Mouse (Mus musculus) left cerebral cortex, adult 2 months (tissue): ENCODE data around the gene Racgap1. TPM values are rescaled to one million over a fixed set of nuclear protein-coding genes. Genes with fewer than 3 reads are reported as not detected.

ENCODE experiments used
- DNase-seq, 2 experiments: peaks; one replicate each; pipeline ENCODE4 v3.0.0; 2021 to 2022; ENCODE audit warnings: low spot score in 2 of 2, mixed read lengths in 1 of 2; ENCODE audit errors: extremely low spot score in 1 of 2
- H3K27ac ChIP-seq: fragments of 200-600 bp; 2 replicates; pipeline ENCODE4 v1.8.1; 2022
- H3K4me3 ChIP-seq: fragments of 200-600 bp; 2 replicates; pipeline ENCODE4 v1.8.1; 2022
- CTCF ChIP-seq: fragments of 200-600 bp; IDR thresholded peaks from 2 replicates; pipeline ENCODE4 v1.8.1; 2022; ENCODE audit warnings: antibody characterized with exemption, mild to moderate bottlenecking, moderate library complexity
- intact Hi-C: fragments of 180-260 bp; cut with DNase I; formaldehyde crosslinking; loops from one replicate; pipeline ENCODE4 v1.15.1; 2025
- total RNA-seq, 2 experiments: library from RNA; stranded (reverse); gene quantifications; 2 replicates each; pipeline ENCODE4 v1.2.3; 2021

Racgap1 gene
- total RNA-seq, 2 experiments from 2014 or later: 8.0 to 10.6 TPM

GRCm38 (mm10) chr15:99663964-99664599, 12.6 kb upstream of the Racgap1 start:
- DNase-seq: no peak
- Histone ChIP-seq H3K27ac (peak overlapping the region; percentile 83), H3K4me3 (peak overlapping the region; percentile 48)
- intact Hi-C loops: no loop called here
- no peak for TF ChIP-seq CTCF

- TF ChIP-seq CTCF: no peak
- no peak overlapping the region for H3K27ac ChIP-seq
- intact Hi-C loops: no loop called here
- no peak overlapping the region for H3K4me3 ChIP-seq
- no peak for DNase-seq
Observed at GRCm38 (mm10) chr15:99662371-99662770, 10.9 kb upstream of the Racgap1 start.

DNA sequence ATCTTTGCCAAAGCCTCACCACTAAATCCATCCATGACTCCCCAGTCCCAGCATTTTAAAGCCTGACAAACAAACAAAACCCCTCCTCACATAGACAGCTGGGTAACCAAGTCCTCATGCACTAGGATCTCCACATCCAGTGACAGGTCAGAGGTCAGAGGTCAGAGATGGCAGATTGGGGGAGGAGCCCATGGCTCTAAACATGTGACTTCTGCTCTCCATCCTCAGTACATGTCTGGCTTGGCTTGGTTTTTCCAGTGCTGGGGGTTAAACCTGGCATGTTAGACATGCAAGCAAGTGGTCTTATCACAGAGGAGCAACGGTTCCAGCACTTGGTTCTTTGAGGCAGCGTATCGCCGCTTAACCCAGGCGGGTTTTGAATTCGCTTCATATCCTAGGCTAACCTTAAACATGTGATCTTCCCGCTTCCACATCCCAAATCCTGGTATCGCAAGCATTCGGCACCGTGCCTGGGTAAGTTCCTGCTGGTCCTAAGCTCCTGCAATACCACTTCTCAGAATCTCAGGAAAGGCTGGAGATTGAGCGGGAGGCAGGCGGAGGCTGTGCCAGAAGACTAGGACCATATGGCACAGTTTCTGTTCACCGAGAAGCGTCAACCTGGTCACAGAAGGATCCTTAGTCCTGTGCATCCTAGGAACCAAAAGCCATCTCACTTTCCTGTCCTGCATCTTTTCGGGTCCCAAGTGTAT, 9.8 kb upstream of the Racgap1 start:
- TF ChIP-seq CTCF: no peak
- DNase-seq: no peak
- intact Hi-C loops: no loop called here
- Histone ChIP-seq H3K27ac (no peak overlapping the region), H3K4me3 (no peak overlapping the region)

DNA sequence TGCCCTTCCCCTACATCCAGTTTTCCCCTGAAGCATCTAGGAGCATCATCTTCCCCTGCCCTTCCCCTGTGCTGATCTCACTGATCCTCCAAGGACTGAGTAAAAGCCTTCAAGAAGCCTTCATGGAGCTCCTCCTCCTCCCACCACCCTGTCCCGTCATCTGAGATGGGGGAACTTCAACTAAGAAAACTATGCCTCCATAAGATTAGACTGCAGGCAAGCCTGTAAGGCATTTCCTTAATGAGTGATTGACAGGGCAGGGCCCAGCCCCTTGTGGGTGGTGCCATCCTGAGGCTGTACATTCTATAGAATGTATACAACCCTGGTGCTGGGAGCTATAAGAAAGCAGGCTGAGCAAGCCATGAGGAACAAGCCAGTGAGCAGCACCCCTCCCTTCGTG, 7.0 kb upstream of the Racgap1 start:
- H3K4me3 ChIP-seq: no peak overlapping the region
- no peak for DNase-seq
- intact Hi-C loops: no loop called here
- H3K27ac ChIP-seq: no peak overlapping the region
- no peak for TF ChIP-seq CTCF

GRCm38 (mm10) chr15:99655956-99656355, 4.5 kb upstream of the Racgap1 start:
- Histone ChIP-seq H3K27ac (no peak overlapping the region), H3K4me3 (no peak overlapping the region)
- DNase-seq: no peak
- TF ChIP-seq CTCF: no peak
- intact Hi-C loops: no loop called here

GRCm38 (mm10) chr15:99653876-99654275, 2.4 kb upstream of the Racgap1 start:
- intact Hi-C loops: no loop called here
- DNase-seq: no peak
- H3K27ac ChIP-seq: no peak overlapping the region
- H3K4me3 ChIP-seq: peak overlapping the region; percentile 23
- TF ChIP-seq CTCF: no peak

DNA sequence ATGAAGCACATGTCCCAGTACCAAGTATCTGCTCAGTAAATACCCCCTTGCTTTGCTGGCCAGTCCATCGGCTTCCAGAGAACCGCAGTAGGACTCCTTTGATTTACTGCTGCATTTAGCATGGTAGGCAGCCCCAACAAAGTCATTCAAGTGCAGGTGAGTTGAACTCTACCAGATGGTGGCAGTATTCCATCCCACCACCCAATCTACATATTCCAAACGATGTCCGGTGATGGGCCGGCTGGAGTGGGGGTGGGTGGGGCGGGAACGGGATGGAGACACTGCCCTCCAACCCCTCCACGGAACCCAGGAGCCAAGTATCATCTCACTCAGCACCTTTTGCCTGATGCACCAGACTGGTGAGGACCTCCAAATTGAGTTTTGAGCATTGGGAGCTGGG, 1.8 kb upstream of the Racgap1 start:
- intact Hi-C loops: no loop called here
- TF ChIP-seq CTCF: peak; percentile 3
- no peak for DNase-seq
- Histone ChIP-seq H3K27ac (no peak overlapping the region), H3K4me3 (peak overlapping the region; percentile 23; the same call in 1 of the 2 replicates)

DNA sequence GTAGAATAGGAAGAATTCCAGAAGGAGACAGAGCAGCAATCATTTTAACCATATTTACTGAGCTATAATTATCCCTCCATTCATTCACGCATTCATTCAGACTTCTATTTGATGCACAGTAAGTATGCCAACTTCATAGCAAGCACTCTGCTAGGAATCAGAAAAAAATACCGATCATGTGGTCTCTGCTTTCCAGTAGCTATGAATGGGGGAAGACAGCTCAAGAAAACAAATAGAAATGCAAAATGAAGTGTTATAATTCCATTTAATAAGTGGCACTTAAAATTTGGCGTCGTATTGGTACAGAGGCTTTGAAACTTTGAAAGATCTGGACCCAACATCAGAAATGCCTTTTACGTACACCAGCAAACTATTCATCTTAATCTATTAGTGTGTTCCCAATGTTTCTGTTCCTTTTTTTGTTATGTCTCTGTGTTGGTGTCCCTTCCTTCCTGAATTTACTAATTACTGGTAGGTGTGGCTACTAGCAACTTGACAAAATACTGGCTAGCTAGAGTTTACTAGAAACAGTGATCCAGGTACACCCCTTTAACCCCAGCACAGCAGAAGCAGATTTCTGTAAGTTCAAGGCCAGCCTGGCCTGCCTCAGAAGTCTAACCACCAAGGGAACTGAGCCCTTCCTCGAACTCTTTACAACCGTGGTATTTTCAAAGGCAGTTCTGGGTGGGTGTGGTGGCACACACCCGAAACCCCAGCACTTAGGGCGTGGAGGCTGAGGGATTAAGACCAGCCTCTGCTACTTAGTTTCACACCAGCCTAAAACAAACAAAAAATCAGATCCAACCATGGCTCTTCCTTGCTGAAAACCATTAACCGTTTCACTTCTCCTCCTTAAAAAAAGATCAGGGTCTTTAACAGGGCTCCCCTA, 772 bp upstream of the Racgap1 start:
- H3K4me3 ChIP-seq: peak overlapping the region; percentile 63
- DNase-seq: no peak
- H3K27ac ChIP-seq: peak overlapping the region; percentile 61
- TF ChIP-seq CTCF: no peak
- intact Hi-C loops: no loop called here

- no peak overlapping the region for H3K4me3 ChIP-seq
- no peak for TF ChIP-seq CTCF
- intact Hi-C loops: no loop called here
Observed at GRCm38 (mm10) chr15:99650304-99650703, 1.2 kb downstream of the Racgap1 start.

DNA sequence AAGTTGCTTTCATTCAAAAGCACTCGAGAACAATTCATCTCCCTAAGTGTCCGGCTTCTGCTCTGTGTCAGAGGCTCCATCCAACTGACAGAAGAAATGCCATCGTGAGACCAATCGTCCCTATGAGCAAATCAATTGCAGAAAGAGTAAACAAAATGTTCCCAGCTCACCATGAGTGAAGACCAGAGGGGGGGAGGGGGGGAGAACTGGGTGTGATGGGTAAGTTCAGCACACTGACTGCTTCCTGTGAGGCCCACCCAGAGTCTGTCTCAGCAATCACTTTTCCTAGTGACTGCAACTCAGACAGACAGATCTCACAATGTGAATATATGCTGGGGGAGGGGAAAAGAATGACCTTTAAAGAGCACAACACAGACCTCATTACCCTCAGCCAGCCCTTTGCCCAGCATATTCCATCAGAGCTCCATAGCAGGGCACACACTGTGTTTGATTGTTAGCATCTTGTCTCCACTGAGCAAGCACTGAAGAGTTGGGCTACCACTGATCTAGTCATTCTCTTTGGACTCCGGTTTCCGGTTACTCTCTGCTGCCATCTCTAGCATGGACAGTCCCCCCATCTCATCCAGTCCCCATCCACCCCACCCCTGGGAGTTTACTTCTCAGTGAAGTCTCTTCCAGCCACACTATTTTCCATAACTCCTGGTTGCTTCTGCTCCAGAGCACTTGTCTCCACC, 2.2 kb downstream of the Racgap1 start:
- intact Hi-C loops: no loop called here
- no peak for DNase-seq
- Histone ChIP-seq H3K27ac (no peak overlapping the region), H3K4me3 (no peak overlapping the region)
- TF ChIP-seq CTCF: no peak

More at GRCm38 (mm10) chr15:99650304-99650703, 1.2 kb downstream of the Racgap1 start:
- DNase-seq: no peak
- no peak overlapping the region for H3K27ac ChIP-seq

DNA sequence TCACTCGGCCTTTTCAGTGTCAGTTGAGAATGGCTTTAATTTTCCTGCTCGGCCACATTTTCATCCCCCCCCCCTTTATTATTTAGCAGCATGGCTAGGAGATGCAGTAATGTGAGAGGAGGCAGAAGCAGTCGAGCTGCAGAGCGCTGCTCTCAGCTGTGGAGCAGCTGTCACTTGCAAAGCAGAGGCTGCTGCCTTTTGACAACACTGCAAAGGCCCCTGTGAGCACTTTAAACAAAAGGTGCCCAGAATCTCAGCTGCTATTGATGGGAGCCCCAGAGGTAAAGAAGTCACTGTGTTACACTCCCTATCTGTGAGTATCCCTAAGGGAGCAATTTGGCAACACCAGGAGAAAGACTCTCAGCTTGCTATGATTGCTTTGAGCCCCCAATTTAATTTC, 3.1 kb downstream of the Racgap1 start:
- intact Hi-C loops: no loop called here
- no peak overlapping the region for H3K27ac ChIP-seq
- H3K4me3 ChIP-seq: no peak overlapping the region
- no peak for TF ChIP-seq CTCF
- no peak for DNase-seq
